Mouse (Mus musculus) erythroblast, adult 5-6 weeks (primary cell): ENCODE measurements around the gene Tmem143. TPM values are rescaled to one million over a fixed set of nuclear protein-coding genes. Genes with fewer than 3 reads are reported as not detected.
"Not testable (repeated sequence)": the region's sequence is repeated elsewhere in the genome, so short reads cannot be mapped to it uniquely, and the experiment has no call there.

ENCODE experiments used
- ATAC-seq: replicated peaks from 2 replicates; pipeline ENCODE4 v1.8.0; 2016; ENCODE audit warnings: moderate number of reproducible peaks, mild to moderate bottlenecking, moderate TSS enrichment, inconsistent platforms; ENCODE audit not compliant: poor library complexity, low FRiP score, severe bottlenecking
- total RNA-seq, 2 experiments: library from RNA; stranded (forward) in 1 of 2; stranded (reverse) in 1 of 2; fragments of 150-400 nt in 1 of 2; fragments of 200-764, 138-1000 nt in 1 of 2; gene quantifications; 2 replicates each; pipeline versions ENCODE4 v1.2.3 to v1.2.4; 2015 to 2017; ENCODE audit warnings: low replicate concordance in 2 of 2

Gene Tmem143
- total RNA-seq, 2 experiments from 2014 or later = 0.26 to 1.3 TPM

DNA sequence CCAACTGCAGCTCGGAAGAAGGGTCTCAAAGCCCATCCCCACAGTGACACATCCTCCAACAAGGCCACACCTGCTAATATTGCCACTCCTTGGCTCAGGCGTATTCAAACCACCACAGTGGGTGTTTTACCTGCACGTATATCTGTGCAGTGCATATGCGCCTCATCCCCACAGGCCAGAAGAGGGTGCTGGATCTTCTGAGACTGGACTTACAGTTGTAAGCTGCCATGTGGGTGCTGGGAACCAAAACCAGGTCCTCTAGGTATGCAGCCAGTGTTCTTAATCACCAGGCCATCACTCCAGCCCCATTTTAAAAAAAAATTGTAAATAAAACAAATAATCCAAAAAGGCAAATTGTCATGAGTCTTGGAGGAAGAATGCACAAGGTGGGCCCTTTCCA is 16.2 kb upstream of the Tmem143 start:
- no peak for ATAC-seq

DNA sequence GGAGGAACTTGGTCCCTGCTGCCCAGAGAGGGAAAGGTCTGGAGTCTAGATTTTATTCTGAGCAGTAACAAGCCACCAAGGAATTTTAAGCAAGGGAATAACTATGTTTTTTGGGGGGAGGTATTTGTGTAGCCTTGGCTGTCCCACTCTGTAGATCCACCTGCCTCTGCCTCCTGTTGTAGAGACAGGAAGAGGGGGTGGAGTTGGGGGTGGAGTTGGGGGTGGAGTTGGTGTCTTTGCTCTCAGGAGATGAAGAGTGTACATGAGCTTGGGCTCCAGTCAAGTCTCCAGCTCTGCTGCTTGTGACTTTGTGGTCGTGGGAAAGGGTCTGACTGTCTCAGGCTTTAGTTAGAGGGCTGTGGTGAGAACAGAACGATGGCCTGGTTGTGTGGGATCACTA is 15.7 kb upstream of the Tmem143 start:
- no peak for ATAC-seq

- ATAC-seq = no peak
Observed at GRCm38 (mm10) chr7:45887246-45887645, 9.5 kb upstream of the Tmem143 start.

GRCm38 (mm10) chr7:45892651-45893050 is 4.1 kb upstream of the Tmem143 start:
- no peak for ATAC-seq

DNA sequence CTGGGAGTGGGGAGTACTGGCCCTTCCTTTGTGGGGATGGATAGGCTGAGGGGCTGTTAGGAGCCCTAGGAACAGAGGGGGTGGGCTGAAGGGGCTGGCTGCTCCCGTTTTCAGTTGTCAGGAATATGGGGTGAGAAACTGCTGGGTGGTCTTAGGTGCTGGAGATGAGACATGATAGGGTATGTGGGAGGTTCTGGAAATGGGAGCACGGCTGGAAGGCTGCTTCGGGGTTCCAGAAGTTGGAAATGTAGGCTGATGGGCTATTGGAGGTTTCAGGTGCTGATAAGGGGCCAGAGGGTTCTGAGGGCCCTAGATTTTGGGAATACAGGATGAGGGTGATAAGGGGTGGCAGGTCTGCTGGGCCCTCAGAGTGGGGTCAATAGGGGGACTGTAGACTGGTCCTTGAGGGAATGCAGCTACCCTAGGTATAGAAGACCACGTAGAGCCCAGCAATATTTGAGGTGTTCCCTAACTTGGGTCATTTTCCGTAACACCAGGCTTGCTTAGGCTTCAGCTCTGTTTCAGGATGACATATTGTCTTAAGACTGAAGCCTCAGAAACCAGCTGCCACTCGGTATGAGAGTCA is 717 bp upstream of the Tmem143 start:
- peak; percentile 13; the same call in 1 of the 2 replicates for ATAC-seq

GRCm38 (mm10) chr7:45897258-45897757 is 567 bp downstream of the Tmem143 start:
- peak; percentile 63 for ATAC-seq

GRCm38 (mm10) chr7:45898125-45898524 is 1.4 kb downstream of the Tmem143 start:
- not testable (repeated sequence) for ATAC-seq

- no peak for ATAC-seq
Observed at GRCm38 (mm10) chr7:45901562-45901961, 4.8 kb downstream of the Tmem143 start.

DNA sequence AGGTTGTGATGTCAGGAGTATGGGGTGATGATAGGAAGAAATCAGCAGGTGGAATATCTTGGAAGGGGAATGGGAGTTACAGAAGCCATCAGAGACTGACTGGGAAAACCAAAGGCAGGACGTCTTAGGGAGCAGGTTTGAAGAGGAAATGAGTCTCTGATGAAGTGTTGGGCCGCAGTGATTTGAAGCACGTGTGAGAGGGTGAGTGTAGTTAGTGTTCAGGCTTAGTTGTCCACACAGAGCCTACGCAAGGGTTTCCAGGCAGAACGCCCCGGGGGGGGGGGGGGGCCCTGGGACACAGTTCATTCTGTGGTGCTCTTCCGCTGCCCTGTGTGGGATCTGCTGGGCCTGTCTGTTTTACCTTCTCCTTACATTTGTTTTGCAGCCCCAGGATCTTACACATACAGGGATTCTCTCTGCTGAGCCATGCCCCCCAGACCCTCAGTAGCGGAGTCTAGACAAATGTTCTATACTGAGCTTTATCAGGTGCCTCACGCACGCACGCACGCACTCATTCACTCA is 5.8 kb downstream of the Tmem143 start:
- ATAC-seq = no peak

GRCm38 (mm10) chr7:45906622-45907021 is 9.9 kb downstream of the Tmem143 start:
- no peak for ATAC-seq

DNA sequence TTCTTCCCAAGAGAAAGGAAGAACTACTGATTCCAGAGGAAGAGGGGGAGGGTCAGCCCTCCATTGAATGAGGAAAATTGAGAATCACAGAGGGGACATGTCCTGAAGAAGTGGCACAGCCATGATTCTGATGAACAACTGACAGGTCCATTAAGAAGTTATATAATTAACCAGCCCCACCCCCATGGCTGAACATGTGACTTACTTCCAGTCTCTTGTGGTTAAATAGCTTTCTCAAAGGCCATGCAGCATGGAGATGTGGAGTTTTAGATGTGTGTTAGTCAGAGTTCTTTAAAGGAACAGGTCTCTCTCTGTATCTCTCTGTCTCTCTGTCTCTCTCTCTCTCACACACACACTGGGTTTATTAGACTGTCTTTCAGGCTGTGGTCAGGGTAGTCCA is 11.6 kb downstream of the Tmem143 start:
- no peak for ATAC-seq

DNA sequence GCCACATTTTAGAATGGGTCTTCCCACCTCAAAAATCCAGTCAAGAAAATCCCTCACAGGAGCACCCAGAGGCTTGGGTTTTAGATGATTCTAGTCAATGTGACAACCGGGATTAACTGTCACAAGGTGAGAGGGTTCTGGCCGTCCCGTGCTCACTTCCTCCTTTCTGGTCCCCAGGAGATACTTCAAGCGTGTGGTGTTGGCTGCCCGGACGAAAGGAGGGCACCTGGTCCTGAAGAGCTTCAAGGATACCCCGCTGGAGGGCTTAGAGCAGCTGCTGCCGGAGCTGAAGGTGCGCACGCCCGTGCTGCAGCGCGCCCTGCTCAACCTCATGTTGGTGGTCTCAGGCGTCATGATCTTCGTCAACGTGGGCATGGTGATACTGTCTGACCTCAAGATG is 12.4 kb downstream of the Tmem143 start:
- ATAC-seq = peak; percentile 36; the same call in 1 of the 2 replicates

GRCm38 (mm10) chr7:45914067-45914466 is 17.3 kb downstream of the Tmem143 start:
- no peak for ATAC-seq

GRCm38 (mm10) chr7:45915011-45915410 is 18.3 kb downstream of the Tmem143 start:
- no peak for ATAC-seq

DNA sequence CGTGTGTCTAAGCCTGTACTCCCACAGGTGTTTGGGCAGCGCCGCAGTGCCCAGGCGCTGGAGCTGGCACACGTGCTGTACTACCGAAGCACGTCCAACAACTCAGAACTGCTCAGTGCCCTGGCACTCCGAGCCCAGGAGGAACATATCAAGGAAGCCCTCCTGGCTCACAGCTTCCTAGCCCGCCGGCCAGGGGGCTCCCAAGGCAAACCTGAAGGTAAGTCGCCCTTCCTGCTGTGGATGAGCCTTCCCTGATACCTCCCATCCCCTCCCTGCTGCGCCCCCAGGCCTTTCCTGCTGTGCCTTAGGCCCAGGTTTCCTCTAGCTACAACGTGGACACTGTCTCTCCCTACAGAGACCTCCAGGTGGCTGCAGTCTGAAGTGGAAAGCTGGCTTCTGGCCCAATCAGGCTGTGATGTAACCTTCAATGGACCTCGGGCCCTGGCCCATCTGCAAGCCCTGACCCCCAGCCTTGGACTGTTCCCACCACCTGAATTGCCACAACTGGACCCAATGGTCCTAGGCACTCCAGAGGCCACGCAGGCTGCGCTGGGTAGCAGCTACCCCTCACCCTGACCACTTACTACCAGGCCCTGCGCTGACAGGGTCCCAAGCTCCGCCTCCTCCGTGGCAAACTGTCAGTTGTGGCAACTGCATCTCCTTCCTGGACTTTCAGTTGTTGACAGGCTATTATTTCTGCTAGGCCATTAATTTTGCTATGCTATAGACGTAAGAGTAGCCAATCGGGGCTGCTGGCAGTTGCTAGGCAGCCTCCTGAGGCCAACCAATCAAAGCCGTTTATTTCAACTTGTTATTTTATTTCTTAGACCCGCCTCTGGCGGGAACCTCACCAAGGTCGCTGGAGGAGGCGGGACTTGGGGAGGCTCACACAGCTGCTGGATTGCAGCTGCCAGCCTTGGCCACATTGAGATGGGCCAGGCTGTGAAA is 19.6 kb downstream of the Tmem143 start:
- peak; percentile 86 for ATAC-seq

GRCm38 (mm10) chr7:45917004-45917704 is 20.4 kb downstream of the Tmem143 start:
- no peak for ATAC-seq

GRCm38 (mm10) chr7:45917926-45918325 is 21.2 kb downstream of the Tmem143 start:
- ATAC-seq = no peak

GRCm38 (mm10) chr7:45919083-45919671 is 22.4 kb downstream of the Tmem143 start:
- ATAC-seq = no peak

GRCm38 (mm10) chr7:45919761-45920160 is 23.0 kb downstream of the Tmem143 start:
- no peak for ATAC-seq
